ENCODE assay signal across 9 mouse cellular contexts in genomic region chr2:153458022-153458441, GRCm38 (mm10). TPM values are rescaled to one million over a fixed set of nuclear protein-coding genes. Genes with fewer than 3 reads are reported as not detected.
DNase-seq lines count a peak whose midpoint lies in the region; ATAC-seq lines count a peak whose summit lies in the region.
"Had no signal": no experiment of that assay in that cellular context is flagged by ENCODE, and none has a peak within 500 bp of the region (broad histone marks: within the 10 kb centered on the region; RNA-seq: fewer than 3 reads in every experiment).

No protein-coding gene starts in this region.

- no peak overlapping the region for H3K4me2 ChIP-seq in kidney, embryonic 14.5 days (replicated peaks; ENCODE audit: low read depth, low read length)
- H3K4me2 ChIP-seq in forebrain, embryonic 15.5 days (replicated peaks): no peak overlapping the region
- no peak overlapping the region for H3K4me2 ChIP-seq in hindbrain, embryonic 15.5 days
- no peak overlapping the region for H3K4me2 ChIP-seq in midbrain, embryonic 12.5 days (replicated peaks)

- H3K27ac ChIP-seq in kidney, embryonic 14.5 days (ENCODE audit: low read depth, low read length): peak overlapping the region; percentile 38; the same call in 1 of the 2 replicates
- H3K27ac ChIP-seq in forebrain, embryonic 15.5 days (replicated peaks): peak overlapping the region; percentile 16
- H3K27ac ChIP-seq in hindbrain, embryonic 15.5 days (replicated peaks): peak overlapping the region; percentile 42; the same call in 1 of the 2 replicates
- H3K27ac ChIP-seq in midbrain, embryonic 12.5 days (replicated peaks): peak overlapping the region; percentile 71

- no peak overlapping the region for H3K9ac ChIP-seq in kidney, embryonic 14.5 days (ENCODE audit: low read depth, low read length)
- H3K9ac ChIP-seq in forebrain, embryonic 15.5 days (replicated peaks): no peak overlapping the region
- no peak overlapping the region for H3K9ac ChIP-seq in hindbrain, embryonic 15.5 days
- no peak overlapping the region for H3K9ac ChIP-seq in midbrain, embryonic 12.5 days (replicated peaks)

- H3K4me1 ChIP-seq in kidney, embryonic 14.5 days (ENCODE audit: control insufficient read depth, insufficient read depth, low read length): peaks cover 13% of the 10 kb centered on the region
- H3K4me1 ChIP-seq in forebrain, embryonic 15.5 days: peaks cover 8% of the 10 kb centered on the region
- H3K4me1 ChIP-seq in hindbrain, embryonic 15.5 days (replicated peaks): peaks cover 16% of the 10 kb centered on the region
- H3K4me1 ChIP-seq in midbrain, embryonic 12.5 days: peaks cover 25% of the 10 kb centered on the region

- no peak overlapping the region for H3K4me3 ChIP-seq in kidney, embryonic 14.5 days (ENCODE audit: low read length)
- no peak overlapping the region for H3K4me3 ChIP-seq in forebrain, embryonic 15.5 days
- no peak overlapping the region for H3K4me3 ChIP-seq in hindbrain, embryonic 15.5 days
- H3K4me3 ChIP-seq in midbrain, embryonic 12.5 days: no peak overlapping the region

- DNase-seq in kidney, adult 9 months: no peak
- DNase-seq in right cerebral cortex, postnatal 14 days: no peak
- DNase-seq in cerebellum, adult 11-12 months: no peak
- no peak for DNase-seq in adipocyte (ENCODE audit: low spot score)

- 26% methylated on average over 3 of the region's 3 CpGs for WGBS in kidney, embryonic 14.5 days
- 48% methylated on average over 3 of the region's 3 CpGs for WGBS in forebrain, embryonic 15.5 days
- WGBS in hindbrain, embryonic 15.5 days: 40% methylated on average over 3 of the region's 3 CpGs
- 48% methylated on average over 3 of the region's 3 CpGs for WGBS in midbrain, embryonic 12.5 days

- 0 out of 2 replicates have a peak, but pooled peaks have one; percentile 33 for ATAC-seq in kidney, embryonic 14.5 days (ENCODE audit: low FRiP score, low TSS enrichment)
- no peak for ATAC-seq in forebrain, embryonic 15.5 days (replicated peaks)
- no peak for ATAC-seq in hindbrain, embryonic 15.5 days (ENCODE audit: low FRiP score, low read depth)
- ATAC-seq in midbrain, embryonic 12.5 days (ENCODE audit: low FRiP score, low read depth): no peak

- no peaks in the 10 kb centered on the region for H3K9me3 ChIP-seq in kidney, embryonic 14.5 days (ENCODE audit: control insufficient read depth, low read length)
- no peaks in the 10 kb centered on the region for H3K9me3 ChIP-seq in forebrain, embryonic 15.5 days
- no peaks in the 10 kb centered on the region for H3K9me3 ChIP-seq in hindbrain, embryonic 15.5 days
- no peaks in the 10 kb centered on the region for H3K9me3 ChIP-seq in midbrain, embryonic 12.5 days

- no peaks in the 10 kb centered on the region for H3K27me3 ChIP-seq in kidney, embryonic 14.5 days (ENCODE audit: control insufficient read depth, insufficient read depth, low read length)
- H3K27me3 ChIP-seq in forebrain, embryonic 15.5 days: no peaks in the 10 kb centered on the region
- no peaks in the 10 kb centered on the region for H3K27me3 ChIP-seq in hindbrain, embryonic 15.5 days
- no peaks in the 10 kb centered on the region for H3K27me3 ChIP-seq in midbrain, embryonic 12.5 days

- H3K36me3 ChIP-seq in kidney, embryonic 14.5 days (ENCODE audit: control insufficient read depth, insufficient read depth, low read length): no peaks in the 10 kb centered on the region
- H3K36me3 ChIP-seq in forebrain, embryonic 15.5 days: no peaks in the 10 kb centered on the region
- peaks cover 7% of the 10 kb centered on the region; the same call in 1 of the 2 replicates for H3K36me3 ChIP-seq in hindbrain, embryonic 15.5 days
- H3K36me3 ChIP-seq in midbrain, embryonic 12.5 days: peaks cover 4% of the 10 kb centered on the region; the same call in 1 of the 2 replicates

RNA-seq across cellular contexts. Expression of gene 4930404H24Rik, which starts 34.6 kb away (rescaled TPM):
- polyA plus RNA-seq in kidney, embryonic 14.5 days (2014; fragmentation: Nextera tagmentation; extraction: Ambion mirVana): not detected in 2 replicates
- polyA plus RNA-seq in forebrain, embryonic 15.5 days (2015; fragmentation: Nextera tagmentation; extraction: Ambion mirVana): not detected in 2 replicates
- not detected in 2 replicates for polyA plus RNA-seq in hindbrain, embryonic 15.5 days (2015; fragmentation: Nextera tagmentation; extraction: Ambion mirVana)
- not detected in 2 replicates for polyA plus RNA-seq in midbrain, embryonic 12.5 days (2016; fragmentation: Nextera tagmentation; extraction: Ambion mirVana)
- polyA plus RNA-seq: brain, embryonic 14.5 days had no signal

Comparison
In these comparisons a context has a peak if more than half of its experiments do, and no peak if none do; other contexts are left out.
1. H3K27ac ChIP-seq: peak in every context shown above with its lines; median percentile 71 in midbrain, embryonic 12.5 days; 42 in hindbrain, embryonic 15.5 days; 38 in kidney, embryonic 14.5 days; 16 in forebrain, embryonic 15.5 days.